Mouse (Mus musculus) hindbrain, embryonic 16.5 days (tissue): ENCODE measurements around the gene Nt5c. TPM values are rescaled to one million over a fixed set of nuclear protein-coding genes. Genes with fewer than 3 reads are reported as not detected.

ENCODE experiments used
- ATAC-seq: fragments of 200-750 bp; cut with Nextera tagmentation; 2 replicates; pipeline ENCODE4 v1.8.0; 2017; ENCODE audit warnings: moderate TSS enrichment, moderate library complexity
- H3K27ac ChIP-seq: fragments of 300-500 bp; sonication (generic); 2 replicates; pipeline ENCODE4 v1.5.1; 2014; ENCODE audit warnings: low read depth, mild to moderate bottlenecking, control low read depth, low read length, moderate library complexity
- H3K27me3 ChIP-seq: fragments of 300-500 bp; sonication (generic); replicated peaks from 2 replicates; pipeline ENCODE4 v1.6.1; 2014; ENCODE audit warnings: low read length; ENCODE audit not compliant: control insufficient read depth, insufficient read depth
- H3K36me3 ChIP-seq: fragments of 300-500 bp; sonication (generic); 2 replicates; pipeline ENCODE4 v1.6.1; 2014; ENCODE audit warnings: mild to moderate bottlenecking, low read length, moderate library complexity, mixed read lengths; ENCODE audit not compliant: control insufficient read depth, insufficient read depth
- H3K4me1 ChIP-seq: fragments of 300-500 bp; sonication (generic); 2 replicates; pipeline ENCODE4 v1.6.1; 2014; ENCODE audit warnings: low read depth, low read length; ENCODE audit not compliant: control insufficient read depth, insufficient read depth
- H3K4me2 ChIP-seq: fragments of 300-500 bp; sonication (generic); 2 replicates; pipeline ENCODE4 v1.6.1; 2014; ENCODE audit warnings: mild to moderate bottlenecking, low read length, control low read depth, moderate library complexity
- H3K4me3 ChIP-seq: fragments of 300-500 bp; sonication (generic); 2 replicates; pipeline ENCODE4 v1.5.1; 2014; ENCODE audit warnings: mild to moderate bottlenecking, low read length, control low read depth, moderate library complexity
- H3K9ac ChIP-seq: fragments of 300-500 bp; sonication (generic); 2 replicates; pipeline ENCODE4 v1.6.1; 2014; ENCODE audit warnings: low read depth, mild to moderate bottlenecking, control low read depth, low read length, moderate library complexity
- H3K9me3 ChIP-seq: fragments of 300-500 bp; sonication (generic); 2 replicates; pipeline ENCODE4 v1.6.1; 2014; ENCODE audit warnings: mild to moderate bottlenecking, low read length, moderate library complexity; ENCODE audit not compliant: control insufficient read depth
- WGBS: fragments of 180-500 bp; shearing (Covaris S2); extraction: QIAGEN DNeasy Blood & Tissue Kit; methylation state at CpG from one replicate; pipeline ENCODE4 v1.1.7; 2014; 5-methylcytosine and 5-hydroxymethylcytosine counted together
- polyA plus RNA-seq: library from polyadenylated mRNA; unstranded; fragments of >200 nt; fragmentation: Nextera tagmentation; extraction: Ambion mirVana; gene quantifications from 2 replicates; pipeline ENCODE4 v1.2.1, GENCODE M21; 2015

The Nt5c gene
- polyA plus RNA-seq, 1 experiment from 2014 or later: 104 TPM

GRCm38 (mm10) chr11:115492387-115492786 is 725 bp upstream of the Nt5c start:
- Histone ChIP-seq H3K27ac (peak overlapping the region; percentile 86; the same call in 1 of the 2 replicates), H3K4me1 (peaks cover 15% of the 10 kb centered on the region), H3K4me3 (peak overlapping the region; percentile 77; the same call in 1 of the 2 replicates), H3K36me3 (peaks cover 10% of the 10 kb centered on the region), H3K9ac (no peak overlapping the region; the same call in 1 of the 2 replicates), H3K4me2 (peak overlapping the region; percentile 84), H3K27me3 (no peaks in the 10 kb centered on the region), H3K9me3 (no peaks in the 10 kb centered on the region)
- WGBS: 42% methylated on average over 6 of the region's 6 CpGs
- no peak for ATAC-seq

- Histone ChIP-seq H3K4me1 (peaks cover 15% of the 10 kb centered on the region), H3K4me3 (peak overlapping the region; percentile 77), H3K9ac (peak overlapping the region; percentile 88), H3K9me3 (no peaks in the 10 kb centered on the region), H3K36me3 (0 out of 2 replicates have a peak, but pooled peaks cover 5% of the 10 kb centered on the region), H3K27ac (peak overlapping the region; percentile 67), H3K27me3 (no peaks in the 10 kb centered on the region), H3K4me2 (peak overlapping the region; percentile 84)
- WGBS: 23% methylated on average over 25 of the region's 25 CpGs
- peak; percentile 62 for ATAC-seq
Observed at GRCm38 (mm10) chr11:115490441-115491355, 964 bp downstream of the Nt5c start.

GRCm38 (mm10) chr11:115488551-115489104 is 3.0 kb downstream of the Nt5c start:
- ATAC-seq: no peak
- Histone ChIP-seq H3K9me3 (no peaks in the 10 kb centered on the region), H3K27ac (no peak overlapping the region), H3K36me3 (0 out of 2 replicates have a peak, but pooled peaks cover 5% of the 10 kb centered on the region), H3K27me3 (no peaks in the 10 kb centered on the region), H3K4me2 (no peak overlapping the region), H3K4me3 (no peak overlapping the region), H3K9ac (no peak overlapping the region), H3K4me1 (peaks cover 15% of the 10 kb centered on the region)
- WGBS: 87% methylated on average over 17 of the region's 19 CpGs

- Histone ChIP-seq H3K36me3 (0 out of 2 replicates have a peak, but pooled peaks cover 5% of the 10 kb centered on the region), H3K4me3 (no peak overlapping the region), H3K27me3 (no peaks in the 10 kb centered on the region), H3K9me3 (no peaks in the 10 kb centered on the region), H3K4me2 (no peak overlapping the region), H3K9ac (no peak overlapping the region), H3K27ac (no peak overlapping the region), H3K4me1 (no peaks in the 10 kb centered on the region; the same call in 1 of the 2 replicates)
- no peak for ATAC-seq
- 41% methylated on average over 12 of the region's 12 CpGs for WGBS
Observed at GRCm38 (mm10) chr11:115485155-115485554, 6.5 kb downstream of the Nt5c start.

GRCm38 (mm10) chr11:115483726-115484125 is 7.9 kb downstream of the Nt5c start:
- Histone ChIP-seq H3K4me2 (no peak overlapping the region), H3K27ac (no peak overlapping the region), H3K36me3 (no peaks in the 10 kb centered on the region), H3K4me3 (no peak overlapping the region), H3K9me3 (no peaks in the 10 kb centered on the region), H3K9ac (no peak overlapping the region; the same call in 1 of the 2 replicates), H3K4me1 (no peaks in the 10 kb centered on the region), H3K27me3 (no peaks in the 10 kb centered on the region)
- 16% methylated on average over 6 of the region's 6 CpGs for WGBS
- ATAC-seq: 0 out of 2 replicates have a peak, but pooled peaks have one; percentile 37

GRCm38 (mm10) chr11:115483278-115483677 is 8.4 kb downstream of the Nt5c start:
- Histone ChIP-seq H3K4me2 (no peak overlapping the region), H3K27me3 (no peaks in the 10 kb centered on the region), H3K27ac (no peak overlapping the region), H3K4me1 (no peaks in the 10 kb centered on the region), H3K9me3 (no peaks in the 10 kb centered on the region), H3K36me3 (no peaks in the 10 kb centered on the region), H3K4me3 (no peak overlapping the region), H3K9ac (no peak overlapping the region; the same call in 1 of the 2 replicates)
- no peak for ATAC-seq
- 69% methylated on average over 11 of the region's 11 CpGs for WGBS

- H3K9ac ChIP-seq: no peak overlapping the region
- no peaks in the 10 kb centered on the region for H3K36me3 ChIP-seq
- no peak for ATAC-seq
- no peak overlapping the region for H3K4me2 ChIP-seq
- H3K27me3 ChIP-seq: no peaks in the 10 kb centered on the region
- H3K4me3 ChIP-seq: no peak overlapping the region
- no peaks in the 10 kb centered on the region for H3K9me3 ChIP-seq
- peaks cover 8% of the 10 kb centered on the region for H3K4me1 ChIP-seq
- WGBS: 83% methylated on average over 6 of the region's 6 CpGs
- H3K27ac ChIP-seq: no peak overlapping the region
Observed at GRCm38 (mm10) chr11:115481553-115482259, 10.0 kb downstream of the Nt5c start.

- Histone ChIP-seq H3K27me3 (no peaks in the 10 kb centered on the region), H3K4me1 (peaks cover 25% of the 10 kb centered on the region), H3K9ac (no peak overlapping the region), H3K27ac (no peak overlapping the region), H3K36me3 (no peaks in the 10 kb centered on the region), H3K4me2 (no peak overlapping the region), H3K4me3 (no peak overlapping the region), H3K9me3 (no peaks in the 10 kb centered on the region)
- ATAC-seq: no peak
- WGBS: 90% methylated on average over 9 of the region's 9 CpGs
Observed at GRCm38 (mm10) chr11:115478296-115478938, 13.2 kb downstream of the Nt5c start.
